Mouse (Mus musculus) adrenal gland, postnatal 10 days (tissue): ENCODE measurements around the gene Klf13. TPM values are rescaled to one million over a fixed set of nuclear protein-coding genes. Genes with fewer than 3 reads are reported as not detected.

Source experiments
- DNase-seq: peaks from one replicate; pipeline ENCODE4 v3.0.0; 2021; ENCODE audit warnings: mixed read lengths
- total RNA-seq, 2 experiments: library from RNA; stranded (reverse); gene quantifications; 2 replicates each; pipeline ENCODE4 v1.2.3; 2021

Klf13 gene
- total RNA-seq, 2 experiments from 2014 or later = 65.9 to 80.6 TPM

- peak; percentile 85 for DNase-seq
Observed at GRCm38 (mm10) chr7:63950931-63951607, 12.4 kb upstream of the Klf13 start.

GRCm38 (mm10) chr7:63949176-63949575 is 10.5 kb upstream of the Klf13 start:
- no peak for DNase-seq

- no peak for DNase-seq
Observed at GRCm38 (mm10) chr7:63947514-63948487, 9.1 kb upstream of the Klf13 start.

- DNase-seq = no peak
Observed at GRCm38 (mm10) chr7:63943946-63944345, 5.2 kb upstream of the Klf13 start.

GRCm38 (mm10) chr7:63941501-63941900 is 2.8 kb upstream of the Klf13 start:
- DNase-seq = no peak

- no peak for DNase-seq
Observed at GRCm38 (mm10) chr7:63941050-63941449, 2.3 kb upstream of the Klf13 start.

GRCm38 (mm10) chr7:63940321-63940720 is 1.6 kb upstream of the Klf13 start:
- no peak for DNase-seq

- peak; percentile 89 for DNase-seq
Observed at GRCm38 (mm10) chr7:63939397-63939951, 759 bp upstream of the Klf13 start.

GRCm38 (mm10) chr7:63938066-63938913 is 425 bp downstream of the Klf13 start:
- DNase-seq = no peak

- peak; percentile 92 for DNase-seq
Observed at GRCm38 (mm10) chr7:63937236-63938065, 1.3 kb downstream of the Klf13 start.

- DNase-seq = no peak
Observed at GRCm38 (mm10) chr7:63936986-63937235, 1.8 kb downstream of the Klf13 start.

GRCm38 (mm10) chr7:63936188-63936985 is 2.3 kb downstream of the Klf13 start:
- peak; percentile 88 for DNase-seq

GRCm38 (mm10) chr7:63935809-63936187 is 2.9 kb downstream of the Klf13 start:
- no peak for DNase-seq

GRCm38 (mm10) chr7:63934530-63934929 is 4.2 kb downstream of the Klf13 start:
- DNase-seq = no peak

GRCm38 (mm10) chr7:63933905-63934304 is 4.8 kb downstream of the Klf13 start:
- no peak for DNase-seq

GRCm38 (mm10) chr7:63932461-63932860 is 6.3 kb downstream of the Klf13 start:
- no peak for DNase-seq

- DNase-seq = no peak
Observed at GRCm38 (mm10) chr7:63930766-63931165, 7.9 kb downstream of the Klf13 start.

- DNase-seq = no peak
Observed at GRCm38 (mm10) chr7:63930132-63930531, 8.6 kb downstream of the Klf13 start.

GRCm38 (mm10) chr7:63929080-63929479 is 9.6 kb downstream of the Klf13 start:
- peak; percentile 76 for DNase-seq

GRCm38 (mm10) chr7:63927121-63927520 is 11.6 kb downstream of the Klf13 start:
- no peak for DNase-seq

- DNase-seq = no peak
Observed at GRCm38 (mm10) chr7:63926492-63926891, 12.2 kb downstream of the Klf13 start.
